Mouse (Mus musculus) intestine, postnatal 0 days (tissue): Measurements from ENCODE around the gene Endou. TPM values are rescaled to one million over a fixed set of nuclear protein-coding genes. Genes with fewer than 3 reads are reported as not detected.

ENCODE experiments used
- ATAC-seq: fragments of 200-750 bp; cut with Nextera tagmentation; 2 replicates; pipeline ENCODE4 v1.8.0; 2017; ENCODE audit warnings: mild to moderate bottlenecking, moderate TSS enrichment, moderate library complexity
- H3K27ac ChIP-seq: fragments of 300-500 bp; sonication (generic); 2 replicates; pipeline ENCODE4 v1.5.1; 2014; ENCODE audit warnings: mild to moderate bottlenecking, low read depth, low read length, moderate library complexity
- H3K27me3 ChIP-seq: fragments of 300-500 bp; sonication (generic); replicated peaks from 2 replicates; pipeline ENCODE4 v1.6.1; 2014; ENCODE audit warnings: low read length, mixed read lengths; ENCODE audit not compliant: control insufficient read depth, insufficient read depth
- H3K36me3 ChIP-seq: fragments of 300-500 bp; sonication (generic); 2 replicates; pipeline ENCODE4 v1.6.1; 2014; ENCODE audit warnings: mild to moderate bottlenecking, moderate library complexity; ENCODE audit not compliant: control insufficient read depth, insufficient read depth
- H3K4me1 ChIP-seq: fragments of 300-500 bp; sonication (generic); replicated peaks from 2 replicates; pipeline ENCODE4 v1.6.1; 2014; ENCODE audit warnings: antibody characterized with exemption, low read length, mixed read lengths; ENCODE audit not compliant: control insufficient read depth, insufficient read depth
- H3K4me2 ChIP-seq: fragments of 300-500 bp; sonication (generic); replicated peaks from 2 replicates; pipeline ENCODE4 v1.6.1; 2014; ENCODE audit warnings: low read depth, mild to moderate bottlenecking, moderate library complexity
- H3K4me3 ChIP-seq: fragments of 300-500 bp; sonication (generic); 2 replicates; pipeline ENCODE4 v1.5.1; 2014; ENCODE audit warnings: low read depth, low read length
- H3K9ac ChIP-seq: fragments of 300-500 bp; sonication (generic); 2 replicates; pipeline ENCODE4 v1.6.1; 2014; ENCODE audit warnings: mild to moderate bottlenecking, low read depth, low read length
- H3K9me3 ChIP-seq: fragments of 300-500 bp; sonication (generic); 2 replicates; pipeline ENCODE4 v1.6.1; 2016; ENCODE audit warnings: mixed run types; ENCODE audit not compliant: control insufficient read depth
- CTCF ChIP-seq: sonication (generic); IDR thresholded peaks from 2 replicates; pipeline ENCODE4 v1.5.1; 2016; ENCODE audit warnings: low read depth, mild to moderate bottlenecking, control low read depth, antibody characterized with exemption, moderate library complexity
- WGBS: fragments of 180-500 bp; shearing (Covaris S2); extraction: QIAGEN DNeasy Blood & Tissue Kit; methylation state at CpG from one replicate; pipeline ENCODE4 v1.1.7; 2014; 5-methylcytosine and 5-hydroxymethylcytosine counted together
- polyA plus RNA-seq: library from polyadenylated mRNA; unstranded; fragments of >200 nt; fragmentation: Nextera tagmentation; extraction: Ambion mirVana; gene quantifications from 2 replicates; pipeline ENCODE4 v1.2.1, GENCODE M21; 2015

Gene Endou
- polyA plus RNA-seq, 1 experiment from 2014 or later: 0.40 TPM

GRCm38 (mm10) chr15:97745331-97745730, 14.2 kb upstream of the Endou start:
- H3K27ac ChIP-seq: no peak overlapping the region
- H3K27me3 ChIP-seq: no peaks in the 10 kb centered on the region
- ATAC-seq: no peak
- H3K4me1 ChIP-seq: no peaks in the 10 kb centered on the region
- no peak overlapping the region for H3K9ac ChIP-seq
- H3K9me3 ChIP-seq: no peaks in the 10 kb centered on the region
- TF ChIP-seq CTCF: no peak
- no peak overlapping the region for H3K4me2 ChIP-seq
- H3K4me3 ChIP-seq: no peak overlapping the region
- 59% methylated on average over 9 of the region's 10 CpGs for WGBS
- no peaks in the 10 kb centered on the region for H3K36me3 ChIP-seq

- Histone ChIP-seq H3K9me3 (no peaks in the 10 kb centered on the region), H3K27ac (no peak overlapping the region), H3K4me3 (no peak overlapping the region), H3K27me3 (no peaks in the 10 kb centered on the region), H3K9ac (no peak overlapping the region), H3K36me3 (no peaks in the 10 kb centered on the region), H3K4me1 (no peaks in the 10 kb centered on the region), H3K4me2 (no peak overlapping the region)
- no peak for ATAC-seq
- no peak for TF ChIP-seq CTCF
- 56% methylated on average over 10 of the region's 10 CpGs for WGBS
These were observed 13.8 kb upstream of the Endou start for GRCm38 (mm10) chr15:97744930-97745329.

- H3K9me3 ChIP-seq: no peaks in the 10 kb centered on the region
- no peak overlapping the region for H3K4me2 ChIP-seq
- no peaks in the 10 kb centered on the region for H3K27me3 ChIP-seq
- H3K9ac ChIP-seq: no peak overlapping the region
- H3K4me3 ChIP-seq: no peak overlapping the region
- no peak for ATAC-seq
- H3K36me3 ChIP-seq: no peaks in the 10 kb centered on the region
- WGBS: 67% methylated on average over 12 of the region's 12 CpGs
- no peaks in the 10 kb centered on the region for H3K4me1 ChIP-seq
- no peak for TF ChIP-seq CTCF
- no peak overlapping the region for H3K27ac ChIP-seq
These were observed 12.9 kb upstream of the Endou start for GRCm38 (mm10) chr15:97743961-97744525.

- no peaks in the 10 kb centered on the region for H3K9me3 ChIP-seq
- H3K9ac ChIP-seq: no peak overlapping the region
- no peaks in the 10 kb centered on the region for H3K27me3 ChIP-seq
- ATAC-seq: no peak
- H3K36me3 ChIP-seq: no peaks in the 10 kb centered on the region
- H3K4me1 ChIP-seq: no peaks in the 10 kb centered on the region
- no peak overlapping the region for H3K4me3 ChIP-seq
- no peak for TF ChIP-seq CTCF
- H3K4me2 ChIP-seq: no peak overlapping the region
- WGBS: 76% methylated on average over 5 of the region's 5 CpGs
- no peak overlapping the region for H3K27ac ChIP-seq
These were observed 12.1 kb upstream of the Endou start for GRCm38 (mm10) chr15:97743210-97743609.

- ATAC-seq: no peak
- Histone ChIP-seq H3K36me3 (no peaks in the 10 kb centered on the region), H3K4me3 (no peak overlapping the region), H3K27ac (no peak overlapping the region), H3K9me3 (no peaks in the 10 kb centered on the region), H3K4me1 (no peaks in the 10 kb centered on the region), H3K27me3 (no peaks in the 10 kb centered on the region), H3K4me2 (no peak overlapping the region), H3K9ac (no peak overlapping the region)
- WGBS: 67% methylated on average over 4 of the region's 4 CpGs
- no peak for TF ChIP-seq CTCF
These were observed 11.5 kb upstream of the Endou start for GRCm38 (mm10) chr15:97742600-97742999.

- no peaks in the 10 kb centered on the region for H3K36me3 ChIP-seq
- H3K27ac ChIP-seq: no peak overlapping the region
- H3K4me2 ChIP-seq: no peak overlapping the region
- no peak for TF ChIP-seq CTCF
- H3K9ac ChIP-seq: no peak overlapping the region
- no peak for ATAC-seq
- no peaks in the 10 kb centered on the region for H3K9me3 ChIP-seq
- no peaks in the 10 kb centered on the region for H3K4me1 ChIP-seq
- H3K4me3 ChIP-seq: no peak overlapping the region
- 65% methylated on average over 7 of the region's 7 CpGs for WGBS
- no peaks in the 10 kb centered on the region for H3K27me3 ChIP-seq
These were observed 10.9 kb upstream of the Endou start for GRCm38 (mm10) chr15:97742074-97742473.

GRCm38 (mm10) chr15:97741662-97742061, 10.5 kb upstream of the Endou start:
- no peak overlapping the region for H3K27ac ChIP-seq
- 81% methylated on average over 12 of the region's 12 CpGs for WGBS
- no peak overlapping the region for H3K4me2 ChIP-seq
- no peak for ATAC-seq
- H3K9ac ChIP-seq: no peak overlapping the region
- no peaks in the 10 kb centered on the region for H3K4me1 ChIP-seq
- no peak overlapping the region for H3K4me3 ChIP-seq
- H3K27me3 ChIP-seq: no peaks in the 10 kb centered on the region
- TF ChIP-seq CTCF: no peak
- no peaks in the 10 kb centered on the region for H3K9me3 ChIP-seq
- H3K36me3 ChIP-seq: no peaks in the 10 kb centered on the region
